Mouse (Mus musculus): Measurements from ENCODE around the gene Gm6763. TPM values are rescaled to one million over a fixed set of nuclear protein-coding genes. Genes with fewer than 3 reads are reported as not detected.

Gm6763 gene
- polyA plus RNA-seq (2017; shearing (Covaris generic)): not detected

DNA sequence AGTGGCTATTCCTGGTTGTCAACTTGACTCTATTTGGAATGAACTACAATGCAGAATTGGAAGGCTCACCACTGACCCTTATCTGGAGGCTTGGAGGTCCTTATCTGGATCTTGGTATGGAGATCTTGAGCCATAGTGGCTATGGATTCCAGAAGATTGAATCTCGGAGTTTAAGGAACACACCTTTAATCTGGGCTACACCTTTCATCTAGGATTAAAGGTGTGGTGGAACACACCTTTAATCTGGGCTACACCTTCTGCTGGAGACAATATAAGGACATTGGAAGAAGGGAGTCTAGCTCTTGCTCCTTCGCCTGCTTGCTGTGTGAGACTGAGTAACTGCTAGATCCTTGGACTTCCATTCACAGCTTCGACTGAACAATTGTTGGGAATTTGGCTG lies at the start of gene Gm6763:
Gene Gm6763 (plus strand): TSS at position 301 of the 400 bp plus-strand sequence.

GRCm38 (mm10) chr10:104142687-104143086 lies 8.6 kb upstream of the Gm6763 start, which contains the start of gene Gm21293:
Gene Gm21293 (plus strand): TSS chr10:104142987.

DNA sequence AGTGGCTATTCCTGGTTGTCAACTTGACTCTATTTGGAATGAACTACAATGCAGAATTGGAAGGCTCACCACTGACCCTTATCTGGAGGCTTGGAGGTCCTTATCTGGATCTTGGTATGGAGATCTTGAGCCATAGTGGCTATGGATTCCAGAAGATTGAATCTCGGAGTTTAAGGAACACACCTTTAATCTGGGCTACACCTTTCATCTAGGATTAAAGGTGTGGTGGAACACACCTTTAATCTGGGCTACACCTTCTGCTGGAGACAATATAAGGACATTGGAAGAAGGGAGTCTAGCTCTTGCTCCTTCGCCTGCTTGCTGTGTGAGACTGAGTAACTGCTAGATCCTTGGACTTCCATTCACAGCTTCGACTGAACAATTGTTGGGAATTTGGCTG lies 8.4 kb downstream of the Gm6763 start, which contains the start of gene Gm8764:
Gene Gm8764 (plus strand): TSS at position 301 of the 400 bp plus-strand sequence.

DNA sequence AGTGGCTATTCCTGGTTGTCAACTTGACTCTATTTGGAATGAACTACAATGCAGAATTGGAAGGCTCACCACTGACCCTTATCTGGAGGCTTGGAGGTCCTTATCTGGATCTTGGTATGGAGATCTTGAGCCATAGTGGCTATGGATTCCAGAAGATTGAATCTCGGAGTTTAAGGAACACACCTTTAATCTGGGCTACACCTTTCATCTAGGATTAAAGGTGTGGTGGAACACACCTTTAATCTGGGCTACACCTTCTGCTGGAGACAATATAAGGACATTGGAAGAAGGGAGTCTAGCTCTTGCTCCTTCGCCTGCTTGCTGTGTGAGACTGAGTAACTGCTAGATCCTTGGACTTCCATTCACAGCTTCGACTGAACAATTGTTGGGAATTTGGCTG lies 16.9 kb downstream of the Gm6763 start, which contains the start of gene Gm21304:
Gene Gm21304 (plus strand): TSS at position 301 of the 400 bp plus-strand sequence.

GRCm38 (mm10) chr10:104176724-104177123 lies 25.4 kb downstream of the Gm6763 start, which contains the start of gene Gm21312:
Gene Gm21312 (plus strand): TSS chr10:104177024.

GRCm38 (mm10) chr10:104185233-104185632 lies 33.9 kb downstream of the Gm6763 start, which contains the start of gene Gm20765:
Gene Gm20765 (plus strand): TSS chr10:104185533.

GRCm38 (mm10) chr10:104193742-104194141 lies 42.4 kb downstream of the Gm6763 start, which contains the start of gene Gm4340:
Gene Gm4340 (plus strand): TSS chr10:104194042.

Other genes with a start within 250 kb of the Gm6763 start
- gene Gm21293, start 8.5 kb upstream of the Gm6763 start, polyA plus RNA-seq (2017; shearing (Covaris generic)): not detected
- gene Gm8764, start 8.5 kb downstream of the Gm6763 start, polyA plus RNA-seq (2017; shearing (Covaris generic)): not detected
- not detected for gene Gm21304, start 17.0 kb downstream of the Gm6763 start, polyA plus RNA-seq (2017; shearing (Covaris generic))
- not detected for gene Gm21312, start 25.5 kb downstream of the Gm6763 start, polyA plus RNA-seq (2017; shearing (Covaris generic))
- gene Gm20765, start 34.0 kb downstream of the Gm6763 start, polyA plus RNA-seq (2017; shearing (Covaris generic)): not detected
- gene Gm4340, start 42.5 kb downstream of the Gm6763 start, polyA plus RNA-seq (2017; shearing (Covaris generic)): 1 to 10 TPM in 1 of 2 experiments, not detected in 1; 1.9 TPM